Mouse (Mus musculus) urinary bladder, postnatal 36 days (tissue): ENCODE measurements at regions not wholly inside any gene's neighbourhood (a gene's known extent, or its start where the extent isn't known, plus 50 kb on each side); places are given as distances from the start of the nearest gene placed in this dataset.
"Not testable (repeated sequence)": the region's sequence is repeated elsewhere in the genome, so short reads cannot be mapped to it uniquely, and the experiment has no call there.

Experiments used
- DNase-seq, 2 experiments: peaks; one replicate each; pipeline ENCODE4 v3.0.0; 2022; ENCODE audit warnings: low spot score in 2 of 2, mixed read lengths in 1 of 2

- no peak for DNase-seq
Observed at GRCm38 (mm10) chr14:102204881-102205671, 475.3 kb downstream of the Lmo7 start.

GRCm38 (mm10) chr14:102199430-102199829 is 469.7 kb downstream of the Lmo7 start:
- DNase-seq = no peak

- DNase-seq = no peak
Observed at GRCm38 (mm10) chr14:102190786-102191185, 461.0 kb downstream of the Lmo7 start.

- DNase-seq = no peak
Observed at GRCm38 (mm10) chr14:102181269-102181668, 451.5 kb downstream of the Lmo7 start.

- DNase-seq = no peak
Observed at GRCm38 (mm10) chr14:102171775-102172174, 442.0 kb downstream of the Lmo7 start.

- no peak for DNase-seq
Observed at GRCm38 (mm10) chr14:102161291-102162284, 431.8 kb downstream of the Lmo7 start.

GRCm38 (mm10) chr14:102150410-102150809 is 420.7 kb downstream of the Lmo7 start:
- DNase-seq = not testable (repeated sequence)

GRCm38 (mm10) chr14:102142720-102143119 is 413.0 kb downstream of the Lmo7 start:
- DNase-seq = no peak

- DNase-seq = no peak
Observed at GRCm38 (mm10) chr14:102138936-102139335, 409.2 kb downstream of the Lmo7 start.

GRCm38 (mm10) chr14:102118166-102118565 is 388.4 kb downstream of the Lmo7 start:
- no peak for DNase-seq

- DNase-seq = no peak
Observed at GRCm38 (mm10) chr14:102106165-102106564, 376.4 kb downstream of the Lmo7 start.

GRCm38 (mm10) chr14:102094105-102094504 is 364.3 kb downstream of the Lmo7 start:
- no peak for DNase-seq

GRCm38 (mm10) chr14:102092557-102092956 is 362.8 kb downstream of the Lmo7 start:
- no peak for DNase-seq

GRCm38 (mm10) chr14:102048932-102049331 is 319.2 kb downstream of the Lmo7 start:
- DNase-seq = no peak

- DNase-seq = no peak
Observed at GRCm38 (mm10) chr14:102048485-102048884, 318.7 kb downstream of the Lmo7 start.

- DNase-seq = no peak
Observed at GRCm38 (mm10) chr14:102038145-102038544, 308.4 kb downstream of the Lmo7 start.

- no peak for DNase-seq
Observed at GRCm38 (mm10) chr14:102037487-102037886, 307.7 kb downstream of the Lmo7 start.

- DNase-seq = no peak
Observed at GRCm38 (mm10) chr14:102031047-102031903, 301.5 kb downstream of the Lmo7 start.

- no peak for DNase-seq
Observed at GRCm38 (mm10) chr14:102024646-102025045, 294.9 kb downstream of the Lmo7 start.

GRCm38 (mm10) chr14:102020161-102020605 is 290.4 kb downstream of the Lmo7 start:
- DNase-seq = no peak

GRCm38 (mm10) chr14:102019320-102019719 is 289.6 kb downstream of the Lmo7 start:
- no peak for DNase-seq
